Mouse (Mus musculus): ENCODE measurements around the gene Cdh13. TPM values are rescaled to one million over a fixed set of nuclear protein-coding genes. Genes with fewer than 3 reads are reported as not detected.
A peak's percentile ranks its signal among the peaks of the same experiment; 100 is the strongest.

The Cdh13 gene
- polyA plus RNA-seq, 1 experiment from 2014 or later, result 49.5 TPM

- Histone ChIP-seq H3K27me3 (no peaks in the 10 kb centered on the region), H3K4me2 (no peak overlapping the region), H3K27ac (no peak overlapping the region), H3K4me3 (no peak overlapping the region), H3K4me1 (no peaks in the 10 kb centered on the region), H3K36me3 (ENCODE audit: poor library complexity, severe bottlenecking) (no peaks in the 10 kb centered on the region), H3K9me3 (replicated peaks) (no peaks in the 10 kb centered on the region; the same call in 1 of the 2 replicates), H3K9ac (no peak overlapping the region)
- no peak for ATAC-seq
- WGBS, result 71% methylated on average over 7 of the region's 7 CpGs
Observed at GRCm38 (mm10) chr8:118393909-118394650, 110.5 kb downstream of the Cdh13 start.

DNA sequence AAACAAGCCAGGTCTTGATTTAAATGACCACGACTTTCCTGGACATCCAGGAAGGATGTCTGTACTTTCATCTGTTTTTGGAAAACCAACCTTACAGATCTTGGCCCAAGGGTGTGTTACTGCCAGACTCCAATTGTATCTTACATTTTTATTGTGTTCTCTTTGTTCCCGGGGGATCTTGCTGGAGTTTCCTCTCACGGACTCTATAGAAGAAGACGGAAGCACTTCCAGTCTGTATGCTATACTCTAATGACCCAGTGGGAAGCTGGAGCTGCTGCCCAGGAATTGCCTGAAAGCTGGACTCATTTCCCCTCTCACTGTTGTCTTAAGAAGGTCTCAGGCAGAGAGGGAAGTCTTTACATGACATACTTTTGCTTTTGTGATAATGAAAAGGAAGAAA is 111.6 kb downstream of the Cdh13 start:
- no peak overlapping the region for H3K27ac ChIP-seq
- ATAC-seq, result no peak
- no peak overlapping the region for H3K4me3 ChIP-seq
- no peak overlapping the region for H3K4me2 ChIP-seq
- H3K27me3 ChIP-seq, result no peaks in the 10 kb centered on the region
- no peaks in the 10 kb centered on the region for H3K4me1 ChIP-seq
- H3K9me3 ChIP-seq (replicated peaks), result no peaks in the 10 kb centered on the region; the same call in 1 of the 2 replicates
- H3K36me3 ChIP-seq (ENCODE audit: poor library complexity, severe bottlenecking), result no peaks in the 10 kb centered on the region
- H3K9ac ChIP-seq, result no peak overlapping the region
- 83% methylated on average over 4 of the region's 4 CpGs for WGBS

DNA sequence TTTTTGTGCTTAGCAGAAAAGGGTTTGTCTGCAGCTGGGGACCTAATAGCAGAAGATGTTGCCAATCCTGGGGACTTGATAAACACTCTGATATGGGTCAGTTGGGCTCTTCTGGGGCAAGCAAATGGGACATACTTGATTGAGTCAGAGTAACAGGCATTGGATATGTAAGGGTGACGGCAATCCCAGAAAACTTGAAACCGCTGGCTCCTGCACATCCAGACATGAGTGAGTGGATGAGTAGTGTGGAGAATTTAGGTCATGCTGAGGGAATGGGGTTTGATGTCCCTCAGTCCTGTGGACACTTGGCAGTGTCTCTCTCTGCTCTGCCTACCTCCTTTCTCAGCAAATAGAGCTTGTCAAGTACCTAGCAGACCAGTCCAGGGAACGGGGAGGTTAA is 121.3 kb downstream of the Cdh13 start:
- Histone ChIP-seq H3K4me1 (no peaks in the 10 kb centered on the region), H3K9ac (no peak overlapping the region), H3K36me3 (ENCODE audit: poor library complexity, severe bottlenecking) (no peaks in the 10 kb centered on the region), H3K27ac (no peak overlapping the region), H3K27me3 (no peaks in the 10 kb centered on the region), H3K4me3 (no peak overlapping the region), H3K9me3 (replicated peaks) (no peaks in the 10 kb centered on the region; the same call in 1 of the 2 replicates), H3K4me2 (no peak overlapping the region)
- ATAC-seq, result no peak
- WGBS, result 96% methylated on average over 3 of the region's 3 CpGs

- no peak overlapping the region for H3K9ac ChIP-seq
- WGBS, result 91% methylated on average over 6 of the region's 6 CpGs
- no peaks in the 10 kb centered on the region for H3K27me3 ChIP-seq
- H3K4me2 ChIP-seq, result no peak overlapping the region
- H3K4me3 ChIP-seq, result no peak overlapping the region
- no peaks in the 10 kb centered on the region for H3K4me1 ChIP-seq
- H3K9me3 ChIP-seq (replicated peaks), result no peaks in the 10 kb centered on the region; the same call in 1 of the 2 replicates
- H3K36me3 ChIP-seq (ENCODE audit: poor library complexity, severe bottlenecking), result no peaks in the 10 kb centered on the region
- no peak overlapping the region for H3K27ac ChIP-seq
- no peak for ATAC-seq
Observed at GRCm38 (mm10) chr8:118407322-118407721, 123.8 kb downstream of the Cdh13 start.

DNA sequence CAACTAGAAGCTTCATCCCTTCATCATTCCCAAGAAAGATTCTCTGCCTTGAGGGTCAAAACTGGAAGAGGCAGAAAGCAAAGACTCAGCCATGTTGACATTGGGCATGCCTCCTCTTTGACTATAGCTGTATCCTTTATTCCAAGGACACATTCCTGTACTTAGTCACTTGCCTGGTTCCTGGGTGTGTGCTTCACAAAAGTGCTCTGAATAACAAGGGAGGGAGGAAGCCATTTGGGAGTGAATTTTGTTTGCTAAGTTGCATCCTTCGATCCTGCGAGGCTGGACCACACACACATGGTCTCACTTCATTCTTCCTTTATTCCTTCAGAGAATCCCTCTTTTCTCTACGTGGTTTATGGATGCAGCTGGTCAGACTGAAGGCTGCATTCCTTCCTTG is 125.9 kb downstream of the Cdh13 start:
- WGBS, result 71% methylated on average over 3 of the region's 3 CpGs
- Histone ChIP-seq H3K9me3 (replicated peaks) (no peaks in the 10 kb centered on the region; the same call in 1 of the 2 replicates), H3K4me2 (no peak overlapping the region), H3K4me3 (no peak overlapping the region), H3K27ac (no peak overlapping the region), H3K36me3 (ENCODE audit: poor library complexity, severe bottlenecking) (no peaks in the 10 kb centered on the region), H3K9ac (no peak overlapping the region), H3K4me1 (no peaks in the 10 kb centered on the region), H3K27me3 (no peaks in the 10 kb centered on the region)
- no peak for ATAC-seq

DNA sequence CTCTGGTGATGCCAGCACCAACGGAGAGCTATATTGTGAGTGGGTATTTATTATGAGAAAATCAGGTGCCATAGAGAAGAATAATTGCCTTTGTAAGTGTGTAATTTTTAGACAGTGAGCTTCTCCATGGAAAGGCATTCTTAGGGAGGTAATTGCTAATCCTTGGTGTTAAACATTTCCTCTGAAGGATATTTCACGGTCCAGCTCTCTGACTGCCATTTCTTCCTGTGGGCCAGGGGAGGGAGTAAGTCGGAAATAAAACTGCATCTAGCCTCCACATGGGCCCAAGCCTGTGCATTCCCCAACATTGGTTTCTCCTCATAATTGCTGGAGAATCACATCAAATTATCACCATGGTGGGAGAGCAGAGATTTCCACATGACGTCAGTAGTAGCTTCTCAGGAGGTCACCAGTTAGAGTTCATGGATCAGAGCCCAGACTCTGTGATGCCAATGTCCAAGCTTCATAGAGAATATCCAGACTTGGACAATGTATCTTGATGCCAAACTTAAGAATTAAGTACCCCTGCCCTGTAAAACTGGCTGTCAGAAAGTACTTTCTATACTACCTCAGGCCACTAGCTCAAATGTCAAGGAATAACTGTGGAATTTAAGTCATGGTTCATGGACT is 126.9 kb downstream of the Cdh13 start:
- no peak overlapping the region for H3K4me3 ChIP-seq
- H3K4me1 ChIP-seq, result no peaks in the 10 kb centered on the region
- H3K27me3 ChIP-seq, result no peaks in the 10 kb centered on the region
- H3K27ac ChIP-seq, result no peak overlapping the region
- H3K4me2 ChIP-seq, result no peak overlapping the region
- 62% methylated on average over 4 of the region's 4 CpGs for WGBS
- no peak overlapping the region for H3K9ac ChIP-seq
- ATAC-seq, result no peak
- H3K9me3 ChIP-seq (replicated peaks), result no peaks in the 10 kb centered on the region; the same call in 1 of the 2 replicates
- no peaks in the 10 kb centered on the region for H3K36me3 ChIP-seq (ENCODE audit: poor library complexity, severe bottlenecking)

DNA sequence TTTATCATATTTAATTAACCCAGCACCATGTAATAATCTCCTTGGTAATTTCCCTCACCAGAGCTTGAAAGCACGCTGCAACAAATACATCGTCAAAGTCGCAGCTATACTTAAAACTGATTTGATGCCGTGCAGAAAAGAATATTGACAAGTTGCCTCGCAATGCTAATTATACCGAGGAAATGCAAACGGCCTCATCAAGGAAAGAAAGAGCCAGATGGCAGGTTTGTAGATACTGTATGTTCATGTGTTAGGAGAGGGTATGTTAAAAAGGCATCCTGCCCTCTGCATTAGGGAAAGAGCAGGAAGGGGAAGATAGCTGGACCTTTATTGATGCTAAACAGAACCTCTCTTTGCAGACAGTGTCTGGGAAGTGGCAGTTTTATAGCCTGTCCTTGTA is 132.1 kb downstream of the Cdh13 start:
- Histone ChIP-seq H3K4me1 (peaks cover 5% of the 10 kb centered on the region; the same call in 1 of the 2 replicates), H3K9me3 (replicated peaks) (no peaks in the 10 kb centered on the region; the same call in 1 of the 2 replicates), H3K9ac (no peak overlapping the region), H3K4me3 (no peak overlapping the region), H3K4me2 (no peak overlapping the region), H3K36me3 (ENCODE audit: poor library complexity, severe bottlenecking) (no peaks in the 10 kb centered on the region), H3K27ac (peak overlapping the region; percentile 66), H3K27me3 (no peaks in the 10 kb centered on the region)
- ATAC-seq, result no peak; the same call in 1 of the 2 replicates
- WGBS, result 39% methylated on average over 7 of the region's 7 CpGs

- Histone ChIP-seq H3K4me2 (no peak overlapping the region), H3K4me1 (peaks cover 5% of the 10 kb centered on the region; the same call in 1 of the 2 replicates), H3K4me3 (no peak overlapping the region), H3K9me3 (replicated peaks) (no peaks in the 10 kb centered on the region; the same call in 1 of the 2 replicates), H3K36me3 (ENCODE audit: poor library complexity, severe bottlenecking) (no peaks in the 10 kb centered on the region), H3K27me3 (no peaks in the 10 kb centered on the region), H3K27ac (no peak overlapping the region), H3K9ac (no peak overlapping the region)
- 82% methylated on average over 4 of the region's 4 CpGs for WGBS
- no peak for ATAC-seq
Observed at GRCm38 (mm10) chr8:118416811-118417355, 133.3 kb downstream of the Cdh13 start.

DNA sequence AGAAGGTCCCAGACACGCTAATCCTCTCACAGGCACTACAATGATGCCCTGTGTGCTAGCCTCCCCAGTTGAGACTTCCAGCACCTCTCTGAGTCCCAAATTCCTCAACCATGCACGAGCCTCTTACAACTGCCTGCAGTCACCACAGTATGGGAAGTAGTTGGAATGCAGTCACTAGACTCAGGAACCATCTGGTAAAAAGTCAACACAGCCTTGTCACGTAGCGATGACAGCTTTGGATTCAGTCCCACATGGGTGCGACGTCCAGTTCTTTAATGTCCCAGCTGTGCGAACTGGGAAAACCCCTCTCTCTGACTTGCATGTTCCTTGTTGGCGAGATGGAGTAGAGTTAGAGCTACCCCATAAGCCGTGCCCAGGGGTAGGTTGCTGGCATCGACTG is 139.1 kb downstream of the Cdh13 start:
- ATAC-seq, result no peak
- WGBS, result 91% methylated on average over 10 of the region's 10 CpGs

GRCm38 (mm10) chr8:118428941-118429340 is 145.4 kb downstream of the Cdh13 start:
- Histone ChIP-seq H3K36me3 (ENCODE audit: poor library complexity, severe bottlenecking) (no peaks in the 10 kb centered on the region), H3K27ac (no peak overlapping the region), H3K9ac (no peak overlapping the region), H3K4me1 (no peaks in the 10 kb centered on the region), H3K27me3 (no peaks in the 10 kb centered on the region), H3K9me3 (replicated peaks) (no peaks in the 10 kb centered on the region), H3K4me3 (no peak overlapping the region), H3K4me2 (no peak overlapping the region)
- no peak for ATAC-seq
- 78% methylated on average over 7 of the region's 7 CpGs for WGBS

More for the DNA sequence above, 139.1 kb downstream of the Cdh13 start:
- H3K9ac ChIP-seq, result no peak overlapping the region
- no peak overlapping the region for H3K4me2 ChIP-seq
- no peaks in the 10 kb centered on the region for H3K4me1 ChIP-seq
- no peaks in the 10 kb centered on the region for H3K9me3 ChIP-seq (replicated peaks)
- no peaks in the 10 kb centered on the region for H3K27me3 ChIP-seq
- H3K4me3 ChIP-seq, result no peak overlapping the region
- no peaks in the 10 kb centered on the region for H3K36me3 ChIP-seq (ENCODE audit: poor library complexity, severe bottlenecking)
- no peak overlapping the region for H3K27ac ChIP-seq

DNA sequence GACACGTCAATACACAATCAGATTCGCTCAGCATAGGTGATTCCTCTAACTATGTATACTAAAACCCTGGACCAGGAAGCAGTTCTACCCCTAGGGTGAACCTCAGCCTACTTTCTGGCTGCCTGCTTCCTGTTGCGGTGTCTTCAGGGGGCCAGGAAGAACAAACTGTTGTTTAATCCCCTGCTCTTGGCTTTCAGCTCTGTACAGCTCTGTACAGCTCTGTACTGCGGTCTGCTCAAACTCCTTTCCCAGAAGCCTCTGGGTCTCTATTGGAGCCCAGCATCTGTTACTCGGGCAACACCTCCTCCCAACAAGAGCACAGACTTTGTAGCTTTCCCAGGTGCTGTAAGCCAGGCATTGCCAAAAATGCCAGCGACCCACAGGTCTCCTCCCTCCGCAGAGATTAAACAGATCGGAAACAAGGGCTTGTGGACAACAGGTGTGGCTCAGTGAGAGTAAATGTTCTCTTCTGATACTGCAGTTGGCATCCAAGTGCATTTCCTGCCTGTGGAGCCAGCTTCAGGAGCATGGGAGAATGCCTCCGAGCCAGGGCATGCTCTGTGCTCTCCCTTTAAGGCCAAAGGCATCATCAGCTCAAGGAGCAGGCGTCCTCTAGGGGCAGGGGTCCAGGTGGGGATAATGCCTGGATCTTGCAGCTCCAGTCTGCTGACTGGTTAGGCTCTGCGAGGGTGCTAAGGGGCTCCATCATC is 148.4 kb downstream of the Cdh13 start:
- no peak overlapping the region for H3K27ac ChIP-seq
- no peak overlapping the region for H3K4me2 ChIP-seq
- no peak for ATAC-seq
- no peaks in the 10 kb centered on the region for H3K27me3 ChIP-seq
- WGBS, result 82% methylated on average over 11 of the region's 11 CpGs
- no peak overlapping the region for H3K9ac ChIP-seq
- H3K9me3 ChIP-seq (replicated peaks), result no peaks in the 10 kb centered on the region
- peaks cover 5% of the 10 kb centered on the region for H3K4me1 ChIP-seq
- no peak overlapping the region for H3K4me3 ChIP-seq
- H3K36me3 ChIP-seq (ENCODE audit: poor library complexity, severe bottlenecking), result no peaks in the 10 kb centered on the region
